Mouse (Mus musculus): ENCODE results near the gene Cenpx.

DNA sequence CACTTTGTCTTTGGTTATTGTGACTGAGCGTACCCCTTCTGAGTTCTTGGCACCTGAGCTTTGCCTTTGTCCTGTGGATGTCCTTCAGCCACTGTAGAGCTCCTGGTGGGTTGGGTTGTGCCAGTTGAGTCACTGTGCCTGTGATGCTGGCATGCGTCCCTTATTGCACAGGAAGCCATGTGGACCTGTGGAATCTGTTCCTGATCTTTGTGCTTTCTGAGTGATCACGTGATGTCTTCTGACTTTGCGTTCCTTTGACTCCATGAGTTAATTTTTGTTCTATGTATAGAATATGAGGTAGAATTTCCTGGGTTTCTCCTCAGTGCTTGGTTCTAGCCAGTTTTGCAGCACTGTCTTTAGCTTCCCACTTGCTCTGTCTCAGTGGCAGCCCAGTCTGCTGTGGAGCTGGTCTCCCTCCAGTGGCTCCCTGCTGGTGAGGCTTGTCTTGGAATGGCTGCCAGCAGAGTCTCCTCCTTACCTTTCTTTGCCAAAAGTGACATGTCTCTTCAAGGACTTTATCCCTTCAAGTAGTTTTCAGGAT is 21.0 kb downstream of the Cenpx start:
- no peak for TF ChIP-seq GATA1 (IDR thresholded peaks at IDR 0.05; ENCODE audit: borderline replicate concordance, low read length)
- TF ChIP-seq FLI1 (IDR thresholded peaks at IDR 0.05; ENCODE audit: low read length): no peak

Data from megakaryocyte, embryonic 14.5 days (primary cell).